Comparison of ENCODE assay signal across 8 mouse cellular contexts in genomic region chr9:54765336-54766085, GRCm38 (mm10). TPM values are rescaled to one million over a fixed set of nuclear protein-coding genes. Genes with fewer than 3 reads are reported as not detected.
A peak's percentile ranks its signal among the peaks of the same experiment; 100 is the strongest.
DNase-seq lines count a peak whose midpoint lies in the region; ATAC-seq lines count a peak whose summit lies in the region.

No protein-coding gene starts in this region.

- under 1% methylated on average over 41 of the region's 41 CpGs for WGBS in heart, embryonic 10.5 days
- WGBS in hindbrain, embryonic 11.5 days: under 1% methylated on average over 39 of the region's 41 CpGs
- WGBS in midbrain, embryonic 14.5 days: under 1% methylated on average over 41 of the region's 41 CpGs

- ATAC-seq in hindbrain, embryonic 11.5 days (ENCODE audit: low FRiP score): peak; percentile 34; the same call in 1 of the 2 replicates
- ATAC-seq in midbrain, embryonic 14.5 days (ENCODE audit: low FRiP score, low TSS enrichment): no peak

- H3K27me3 ChIP-seq in heart, embryonic 10.5 days (ENCODE audit: insufficient read depth, poor library complexity, severe bottlenecking): peaks cover 93% of the 10 kb centered on the region
- peaks cover 20% of the 10 kb centered on the region for H3K27me3 ChIP-seq in hindbrain, embryonic 11.5 days (ENCODE audit: control insufficient read depth, insufficient read depth, low read length)
- H3K27me3 ChIP-seq in midbrain, embryonic 14.5 days (ENCODE audit: control insufficient read depth, insufficient read depth, low read length): peaks cover 43% of the 10 kb centered on the region

- peak overlapping the region; percentile 47; the same call in 1 of the 2 replicates for H3K27ac ChIP-seq in heart, embryonic 10.5 days
- no peak overlapping the region for H3K27ac ChIP-seq in hindbrain, embryonic 11.5 days (ENCODE audit: low read depth, low read length)
- H3K27ac ChIP-seq in midbrain, embryonic 14.5 days (replicated peaks; ENCODE audit: low read depth, low read length): no peak overlapping the region

- no peaks in the 10 kb centered on the region for H3K9me3 ChIP-seq in heart, embryonic 10.5 days
- H3K9me3 ChIP-seq in hindbrain, embryonic 11.5 days (ENCODE audit: control insufficient read depth, low read length): no peaks in the 10 kb centered on the region
- H3K9me3 ChIP-seq in midbrain, embryonic 14.5 days (ENCODE audit: control insufficient read depth, low read length): no peaks in the 10 kb centered on the region

- peaks cover 18% of the 10 kb centered on the region for H3K4me1 ChIP-seq in heart, embryonic 10.5 days
- peaks cover 11% of the 10 kb centered on the region for H3K4me1 ChIP-seq in hindbrain, embryonic 11.5 days (replicated peaks; ENCODE audit: control insufficient read depth, insufficient read depth, low read length)
- peaks cover 15% of the 10 kb centered on the region for H3K4me1 ChIP-seq in midbrain, embryonic 14.5 days (ENCODE audit: control insufficient read depth, insufficient read depth, low read length)

- DNase-seq in heart, embryonic 10.5 days (ENCODE audit: low spot score): no peak
- DNase-seq in heart, adult 9 months (ENCODE audit: low spot score in 2 of 2): no peak
- DNase-seq in NIH3T3 (ENCODE audit: low read depth): peak; percentile 41
- DNase-seq in hindbrain, embryonic 11.5 days (ENCODE audit: low spot score): peak; percentile 71
- DNase-seq in midbrain, embryonic 14.5 days: peak; percentile 60
- no peak for DNase-seq in spleen, postnatal 4 days (ENCODE audit: low spot score in 2 of 2)
- no peak for DNase-seq in left cerebral cortex, adult 8-10 months (ENCODE audit: low spot score in 2 of 2)
- no peak for DNase-seq in right cerebral cortex, postnatal 25 days

- H3K36me3 ChIP-seq in heart, embryonic 10.5 days: no peaks in the 10 kb centered on the region
- H3K36me3 ChIP-seq in hindbrain, embryonic 11.5 days (ENCODE audit: control insufficient read depth, insufficient read depth, low read length): no peaks in the 10 kb centered on the region
- no peaks in the 10 kb centered on the region for H3K36me3 ChIP-seq in midbrain, embryonic 14.5 days (ENCODE audit: control insufficient read depth, insufficient read depth, low read length)

- H3K9ac ChIP-seq in hindbrain, embryonic 11.5 days (ENCODE audit: low read depth, low read length): peak overlapping the region; percentile 61
- H3K9ac ChIP-seq in midbrain, embryonic 14.5 days (replicated peaks; ENCODE audit: low read length): peak overlapping the region; percentile 1; the same call in 1 of the 2 replicates

- peak overlapping the region; percentile 56 for H3K4me3 ChIP-seq in heart, embryonic 10.5 days
- H3K4me3 ChIP-seq in hindbrain, embryonic 11.5 days (ENCODE audit: low read depth, low read length): peak overlapping the region; percentile 43
- H3K4me3 ChIP-seq in midbrain, embryonic 14.5 days (replicated peaks; ENCODE audit: low read depth, low read length): peak overlapping the region; percentile 37

- peak overlapping the region; percentile 55 for H3K4me2 ChIP-seq in hindbrain, embryonic 11.5 days (replicated peaks; ENCODE audit: low read depth, low read length)
- H3K4me2 ChIP-seq in midbrain, embryonic 14.5 days (ENCODE audit: low read length): peak overlapping the region; percentile 59

RNA-seq across cellular contexts. Expression of gene Crabp1, which starts 1.0 kb away (rescaled TPM):
- polyA plus RNA-seq in heart, embryonic 10.5 days (2016; fragmentation: Nextera tagmentation; extraction: Ambion mirVana): 63.7 and 204 TPM in 2 replicates
- 1,117 and 1,232 TPM in 2 replicates for polyA plus RNA-seq in hindbrain, embryonic 11.5 days (2014; fragmentation: Nextera tagmentation; extraction: Ambion mirVana)
- 34.8 and 35.1 TPM in 2 replicates for polyA plus RNA-seq in midbrain, embryonic 14.5 days (2014; fragmentation: Nextera tagmentation; extraction: Ambion mirVana)
- 1 to 10 TPM; 3.4 to 8.4 (median 6.4) TPM for total RNA-seq in left cerebral cortex, adult 8-10 months (2022)

RNA-seq across cellular contexts. Expression of gene Wdr61, which starts 31.2 kb away (rescaled TPM):
- polyA plus RNA-seq in heart, embryonic 10.5 days (2016; fragmentation: Nextera tagmentation; extraction: Ambion mirVana): 130 and 151 TPM in 2 replicates
- polyA plus RNA-seq in hindbrain, embryonic 11.5 days (2014; fragmentation: Nextera tagmentation; extraction: Ambion mirVana): 155 and 176 TPM in 2 replicates
- 111 and 114 TPM in 2 replicates for polyA plus RNA-seq in midbrain, embryonic 14.5 days (2014; fragmentation: Nextera tagmentation; extraction: Ambion mirVana)
- 10 to 100 TPM; 52.9 to 61.1 (median 53.4) TPM for total RNA-seq in left cerebral cortex, adult 8-10 months (2022)

Comparison
In these comparisons a context has a peak if more than half of its experiments do, and no peak if none do; other contexts are left out.
1. DNase-seq: peak in NIH3T3 (single experiment), hindbrain, embryonic 11.5 days (single experiment) and midbrain, embryonic 14.5 days (single experiment); none in heart, embryonic 10.5 days (single experiment), heart, adult 9 months (0 of 2), spleen, postnatal 4 days (0 of 2), left cerebral cortex, adult 8-10 months (0 of 2) and right cerebral cortex, postnatal 25 days (single experiment).
2. Peak in every context shown above with its lines, with median percentiles within 50 percentile points of each other: H3K4me3 ChIP-seq.